Mouse (Mus musculus) embryo, embryonic 11 days (tissue): Measurements from ENCODE around the gene Mtmr14.
A peak's percentile ranks its signal among the peaks of the same experiment; 100 is the strongest.

Experiments
- DNase-seq: peaks from one replicate; pipeline ENCODE4 v3.0.0-alpha.2; 2015

Mtmr14 gene

GRCm38 (mm10) chr6:113281676-113282075, 44.0 kb downstream of the Mtmr14 start:
- no peak for DNase-seq

GRCm38 (mm10) chr6:113282101-113282802, 44.6 kb downstream of the Mtmr14 start, which contains the start of gene Cpne9:
Gene Cpne9 (plus strand): TSS chr6:113282307.
- DNase-seq, result peak; percentile 83

GRCm38 (mm10) chr6:113282969-113283368, 45.3 kb downstream of the Mtmr14 start:
- no peak for DNase-seq

GRCm38 (mm10) chr6:113283500-113283899, 45.9 kb downstream of the Mtmr14 start:
- DNase-seq, result peak; percentile 6

- DNase-seq, result no peak
These were observed 47.3 kb downstream of the Mtmr14 start for GRCm38 (mm10) chr6:113284931-113285330.

- no peak for DNase-seq
These were observed 48.7 kb downstream of the Mtmr14 start for GRCm38 (mm10) chr6:113286316-113286715.

- no peak for DNase-seq
These were observed 49.6 kb downstream of the Mtmr14 start for GRCm38 (mm10) chr6:113287236-113287635.

GRCm38 (mm10) chr6:113289346-113289745, 51.7 kb downstream of the Mtmr14 start:
- no peak for DNase-seq

GRCm38 (mm10) chr6:113290346-113290745, 52.7 kb downstream of the Mtmr14 start:
- DNase-seq, result no peak

- DNase-seq, result no peak
These were observed 55.3 kb downstream of the Mtmr14 start for GRCm38 (mm10) chr6:113292938-113293337.

- no peak for DNase-seq
These were observed 58.4 kb downstream of the Mtmr14 start for GRCm38 (mm10) chr6:113296046-113296445.

GRCm38 (mm10) chr6:113296639-113297038, 59.0 kb downstream of the Mtmr14 start:
- DNase-seq, result no peak

GRCm38 (mm10) chr6:113301350-113301749, 63.7 kb downstream of the Mtmr14 start:
- DNase-seq, result no peak

- DNase-seq, result peak; percentile 53
These were observed 64.6 kb downstream of the Mtmr14 start for GRCm38 (mm10) chr6:113302258-113302657.

- DNase-seq, result peak; percentile 100
These were observed 68.8 kb downstream of the Mtmr14 start for GRCm38 (mm10) chr6:113306322-113306985.

GRCm38 (mm10) chr6:113306986-113307349, 69.3 kb downstream of the Mtmr14 start, which contains the start of gene Brpf1:
Gene Brpf1 (plus strand): TSS chr6:113307137.
- no peak for DNase-seq

GRCm38 (mm10) chr6:113307481-113308121, 70.0 kb downstream of the Mtmr14 start:
- DNase-seq, result peak; percentile 37

- peak; percentile 20 for DNase-seq
These were observed 70.5 kb downstream of the Mtmr14 start for GRCm38 (mm10) chr6:113308141-113308540.

GRCm38 (mm10) chr6:113315972-113316371, 78.3 kb downstream of the Mtmr14 start:
- DNase-seq, result no peak

- DNase-seq, result peak; percentile 98
These were observed 89.1 kb downstream of the Mtmr14 start, which contains the start of gene Ogg1 for GRCm38 (mm10) chr6:113326533-113327315. Gene Ogg1 (plus strand): TSS chr6:113326972.

GRCm38 (mm10) chr6:113329396-113329795, 91.8 kb downstream of the Mtmr14 start:
- DNase-seq, result no peak

GRCm38 (mm10) chr6:113330547-113330946, 92.9 kb downstream of the Mtmr14 start:
- DNase-seq, result no peak
